Mouse (Mus musculus): Measurements from ENCODE around the gene Supt5. TPM values are rescaled to one million over a fixed set of nuclear protein-coding genes. Genes with fewer than 3 reads are reported as not detected.

Gene Supt5
- 100 to 1,000 TPM; 154 to 178 TPM for total RNA-seq (2023)

GRCm38 (mm10) chr7:28338108-28338998, at the start of gene Supt5:
TSS of gene Supt5 (minus strand) at chr7:28338746.

GRCm38 (mm10) chr7:28380237-28381016, 41.9 kb upstream of the Supt5 start, which contains the start of gene Zfp36:
TSS of gene Zfp36 (minus strand) at chr7:28380253.

GRCm38 (mm10) chr7:28372251-28373108, 33.9 kb upstream of the Supt5 start, which contains the start of gene Plekhg2:
TSS of gene Plekhg2 (minus strand) at chr7:28372599.

DNA sequence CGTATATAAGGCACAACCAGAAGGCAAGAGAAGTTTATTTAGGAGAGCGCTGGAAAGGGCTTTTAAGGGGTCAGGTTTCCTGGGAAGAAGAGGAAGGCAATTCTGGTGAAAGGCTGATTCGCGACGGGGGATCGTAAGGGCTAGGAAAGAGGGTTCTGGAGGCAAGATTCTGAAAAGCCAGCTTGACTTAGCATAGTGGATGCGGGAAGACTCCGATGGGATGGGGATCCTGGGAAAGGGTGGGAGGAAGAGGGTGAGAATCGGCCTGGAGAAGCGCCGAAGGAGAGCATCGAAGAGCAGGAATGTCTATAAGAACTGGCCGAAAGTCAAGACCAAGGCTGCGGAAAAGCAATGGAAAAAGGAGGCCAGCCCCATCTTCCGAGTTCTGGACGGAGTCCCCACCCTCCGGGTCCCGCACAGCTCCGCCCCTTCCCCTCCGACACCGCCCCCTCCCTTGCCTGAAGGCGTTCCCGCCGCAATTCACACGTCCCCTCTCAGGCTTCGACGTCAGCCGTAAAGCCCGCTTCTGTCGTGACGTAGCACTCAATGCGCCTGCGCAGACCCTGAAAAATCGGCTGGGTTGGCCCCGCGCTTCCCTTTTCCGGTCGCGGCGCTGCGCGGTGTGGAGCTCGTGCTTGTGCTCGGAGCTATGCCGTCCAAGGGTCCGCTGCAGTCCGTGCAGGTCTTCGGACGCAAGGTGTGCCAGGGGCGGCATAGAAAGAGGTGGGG, 11.8 kb upstream of the Supt5 start, which contains the start of gene Rps16:
Gene Rps16, plus strand, starts transcription at position 498 of the 729 bp plus-strand sequence.

DNA sequence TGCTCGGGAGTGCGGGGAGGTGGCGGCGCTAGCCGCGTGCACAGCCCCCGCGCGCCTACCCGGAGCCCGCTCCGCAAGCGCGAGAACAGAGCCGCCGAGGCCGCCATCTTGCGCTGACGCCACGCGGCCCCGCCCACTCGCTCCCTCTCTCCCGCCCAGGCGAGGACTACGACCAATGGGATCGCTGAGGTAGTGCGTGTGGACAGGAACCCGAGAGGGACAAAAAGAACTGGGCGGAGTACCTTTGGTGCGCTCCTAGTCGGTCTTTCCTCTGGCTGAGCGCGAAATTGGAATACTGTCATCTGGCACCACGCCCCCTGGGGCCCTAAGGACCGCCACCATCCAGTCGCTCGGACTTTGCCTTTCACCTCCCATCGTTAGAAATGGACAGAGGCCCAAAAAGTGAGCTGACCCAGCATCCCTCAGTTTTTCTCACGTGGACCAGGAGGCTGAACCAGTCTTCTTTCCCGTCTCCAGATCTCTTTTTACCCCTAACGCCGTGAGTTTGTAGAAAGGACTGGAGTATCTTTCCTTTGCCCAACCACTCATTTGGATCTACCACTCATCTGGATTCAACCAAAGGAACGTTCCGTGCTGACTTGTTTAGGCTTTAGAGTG, 26.5 kb downstream of the Supt5 start, which contains the start of gene Timm50:
Gene Timm50, minus strand, starts transcription at position 147 of the 618 bp plus-strand sequence.

DNA sequence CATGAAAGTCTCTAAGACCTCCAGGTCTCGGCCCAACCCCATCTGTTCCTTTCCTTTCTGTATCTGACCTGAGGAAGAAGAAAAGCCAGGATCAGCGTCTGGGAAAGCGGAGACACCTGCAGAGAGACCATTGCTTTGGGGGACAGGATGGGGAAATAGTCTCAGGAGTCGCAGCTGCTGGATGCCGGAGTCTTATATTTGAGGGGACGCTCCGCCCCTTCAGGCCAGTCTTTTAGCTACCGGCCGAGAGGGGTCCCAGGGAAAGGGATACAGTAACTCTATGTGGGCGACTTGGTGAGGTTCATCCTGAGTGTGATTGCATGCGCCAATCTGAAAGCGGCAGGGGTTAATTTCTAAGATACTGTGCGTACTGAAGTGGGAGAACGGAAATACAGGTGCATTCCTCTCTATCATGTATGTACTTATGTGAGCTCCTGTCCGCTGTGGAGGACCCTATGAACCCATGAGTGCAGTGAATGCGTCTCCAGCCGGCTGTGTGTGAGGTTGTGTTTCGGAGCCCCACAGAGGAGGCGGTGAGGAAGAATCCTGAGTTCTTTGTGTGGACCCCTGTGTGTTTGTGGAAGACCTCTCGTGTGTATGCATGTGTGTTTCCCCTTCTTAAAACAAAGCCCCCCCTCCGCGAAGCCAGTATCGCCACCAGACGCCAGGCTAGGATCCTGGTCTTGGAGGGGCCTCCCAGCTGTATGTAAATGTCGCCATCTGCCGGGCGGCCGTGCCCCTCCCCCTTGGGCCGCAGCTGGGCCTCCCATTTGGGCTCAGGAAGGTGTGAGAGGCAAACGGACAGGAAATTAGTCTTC, 36.7 kb downstream of the Supt5 start, which contains the start of gene Dll3:
Gene Dll3, minus strand, starts transcription at position 623 of the 818 bp plus-strand sequence.

DNA sequence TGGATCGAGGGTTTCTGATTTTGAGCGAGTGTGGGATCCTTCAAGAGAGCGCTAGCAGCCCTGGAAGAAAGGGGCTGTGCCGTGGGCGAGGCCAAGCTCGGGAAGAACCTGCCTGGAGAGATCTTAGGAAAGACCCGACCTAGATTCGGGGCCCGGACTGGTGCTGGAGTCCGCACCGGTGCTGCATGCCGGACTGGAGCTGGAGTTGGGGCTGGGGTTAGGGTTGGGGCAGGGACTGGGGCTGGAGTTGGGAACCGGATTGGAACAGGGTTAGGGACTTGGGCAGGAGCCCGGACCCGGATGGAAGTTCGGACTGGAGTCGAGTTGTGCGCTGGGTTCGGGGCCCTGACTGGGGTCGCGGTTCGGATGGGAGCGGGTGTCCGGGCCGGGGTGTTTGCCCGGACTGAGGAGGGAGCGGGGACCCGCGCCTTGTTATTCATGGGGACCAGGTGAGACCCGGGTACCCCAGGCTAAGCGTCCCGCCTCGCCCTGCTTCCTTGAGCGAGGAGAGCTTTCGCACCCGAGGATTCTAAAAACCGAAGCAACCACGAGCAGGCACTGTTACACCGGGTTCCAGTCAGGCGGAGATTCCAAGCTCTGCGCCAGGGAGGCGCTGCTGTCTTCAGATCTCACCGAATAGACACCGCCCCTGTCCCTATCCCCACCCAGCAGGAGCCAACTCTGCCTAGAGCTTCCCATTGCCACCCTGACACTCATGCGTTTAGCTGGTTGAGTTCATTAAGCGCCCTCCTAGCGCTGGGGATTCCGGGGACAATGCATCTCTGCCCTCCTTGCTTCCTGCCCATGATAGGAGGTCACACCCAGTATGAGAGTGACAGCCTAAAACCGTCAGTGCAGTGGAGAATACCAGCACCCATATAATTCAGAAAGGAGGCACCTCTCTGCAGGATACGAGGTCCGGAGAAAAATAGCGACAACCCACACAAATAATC, 47.6 kb downstream of the Supt5 start, which contains the start of gene Selenov:
Gene Selenov, minus strand, starts transcription at position 549 of the 953 bp plus-strand sequence.

DNA sequence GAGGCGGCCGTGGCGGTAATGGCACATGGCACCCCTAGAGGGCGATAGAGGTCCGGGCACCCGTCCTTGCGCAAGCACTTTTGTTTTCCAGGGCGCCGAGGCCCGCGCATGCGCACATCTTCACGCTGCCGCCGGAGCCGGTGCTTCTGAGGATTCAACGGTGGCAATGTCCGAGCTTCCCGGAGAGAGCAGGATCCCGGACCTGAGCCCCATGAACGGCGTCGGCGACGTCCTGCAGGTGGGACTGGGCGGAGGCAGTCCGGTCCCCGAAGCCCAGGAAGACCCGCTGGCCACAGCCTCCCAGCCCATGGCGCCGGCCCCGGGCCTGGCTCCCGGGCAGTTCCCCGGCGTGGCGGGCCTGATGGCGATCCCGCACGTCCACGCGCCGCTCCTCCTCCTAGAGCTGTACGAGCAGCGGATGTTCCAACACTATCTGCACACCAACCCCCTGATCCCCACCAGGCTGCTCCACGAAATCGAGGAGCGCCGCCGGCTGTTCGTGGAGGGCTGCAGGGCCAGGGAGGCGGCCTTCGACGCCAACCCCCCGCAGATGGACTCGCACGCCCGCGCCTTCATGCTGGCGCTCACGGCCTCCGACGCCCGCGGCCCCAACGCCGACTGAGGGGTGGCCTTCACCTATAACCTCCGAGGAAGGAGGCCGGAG, 60.8 kb downstream of the Supt5 start, which contains the start of gene Eid2b:
Gene Eid2b, plus strand, starts transcription at position 125 of the 664 bp plus-strand sequence.

GRCm38 (mm10) chr7:28267129-28268041, 71.2 kb downstream of the Supt5 start, which contains the start of gene Eid2:
TSS of gene Eid2 (plus strand) at chr7:28267881.

Other genes starting within 250 kb of the Supt5 start
- not detected for gene 9530053A07Rik, start 209.3 kb downstream of the Supt5 start, total RNA-seq (2023)
- gene Fbl, start 169.0 kb downstream of the Supt5 start, total RNA-seq (2023), result 100 to 1,000 TPM; 202 to 203 TPM
- 10 to 100 TPM; 19.6 to 25.0 TPM for gene Dyrk1b, start 159.3 kb downstream of the Supt5 start, total RNA-seq (2023)
- gene Eid2, start 70.9 kb downstream of the Supt5 start, total RNA-seq (2023), result 1 to 10 TPM; 2.0 to 2.1 TPM
- gene Eid2b, start 61.0 kb downstream of the Supt5 start, total RNA-seq (2023), result 1 to 10 TPM; 5.0 to 5.8 TPM
- not detected for gene Selenov, start 47.6 kb downstream of the Supt5 start, total RNA-seq (2023)
- gene Dll3, start 36.5 kb downstream of the Supt5 start, total RNA-seq (2023), result not detected
- 10 to 100 TPM; 39.8 to 42.4 TPM for gene Timm50, start 26.7 kb downstream of the Supt5 start, total RNA-seq (2023)
- gene Rps16, start 11.9 kb upstream of the Supt5 start, total RNA-seq (2023), result 1,000 to 10,000 TPM; 3,040 to 3,128 TPM
- gene Plekhg2, start 33.9 kb upstream of the Supt5 start, total RNA-seq (2023), result 100 to 1,000 TPM; 148 to 160 TPM
- gene Zfp36, start 41.5 kb upstream of the Supt5 start, total RNA-seq (2023), result 100 to 1,000 TPM; 693 to 924 TPM
- gene Med29, start 54.0 kb upstream of the Supt5 start, total RNA-seq (2023), result 10 to 100 TPM; 18.5 to 21.6 TPM
- gene Paf1, start 54.2 kb upstream of the Supt5 start, total RNA-seq (2023), result 100 to 1,000 TPM; 138 to 180 TPM
- gene Gmfg, start 98.7 kb upstream of the Supt5 start, total RNA-seq (2023), result 100 to 1,000 TPM; 259 to 266 TPM
- gene Lrfn1, start 113.2 kb upstream of the Supt5 start, total RNA-seq (2023), result 1 to 10 TPM; 2.0 to 2.5 TPM
- gene Ifnl2, start 171.7 kb upstream of the Supt5 start, total RNA-seq (2023), result not detected
- gene Ifnl3, start 184.1 kb upstream of the Supt5 start, total RNA-seq (2023), result not detected
- not detected for gene Sycn, start 202.1 kb upstream of the Supt5 start, total RNA-seq (2023)
- gene Nccrp1, start 208.5 kb upstream of the Supt5 start, total RNA-seq (2023), result not detected

Measured in B cell, adult 67 days (primary cell).